In genomic region chr1:36314959-36315775, GRCm38 (mm10) we compare ENCODE assay signal across 14 mouse cellular contexts. TPM values are rescaled to one million over a fixed set of nuclear protein-coding genes. Genes with fewer than 3 reads are reported as not detected.
DNase-seq lines count a peak whose midpoint lies in the region; ATAC-seq lines count a peak whose summit lies in the region.
"Had no signal": no experiment of that assay in that cellular context is flagged by ENCODE, and none has a peak within 500 bp of the region (broad histone marks: within the 10 kb centered on the region; RNA-seq: fewer than 3 reads in every experiment).

No protein-coding gene starts in this region.

- no peaks in the 10 kb centered on the region for H3K9me3 ChIP-seq in forebrain, embryonic 12.5 days
- no peaks in the 10 kb centered on the region for H3K9me3 ChIP-seq in forebrain, embryonic 14.5 days (replicated peaks; ENCODE audit: control insufficient read depth, low read length)
- H3K9me3 ChIP-seq in liver, embryonic 11.5 days (ENCODE audit: control insufficient read depth, low read length) = no peaks in the 10 kb centered on the region
- H3K9me3 ChIP-seq: hindbrain, embryonic 13.5 days had no signal

- no peak overlapping the region for H3K27ac ChIP-seq in forebrain, embryonic 12.5 days
- no peak overlapping the region for H3K27ac ChIP-seq in forebrain, embryonic 14.5 days (ENCODE audit: low read depth, low read length)
- H3K27ac ChIP-seq in liver, embryonic 11.5 days (ENCODE audit: low read depth, low read length) = no peak overlapping the region
- H3K27ac ChIP-seq: hindbrain, embryonic 13.5 days had no signal

- WGBS in forebrain, embryonic 12.5 days = 89% methylated on average over 11 of the region's 11 CpGs
- 88% methylated on average over 11 of the region's 11 CpGs for WGBS in forebrain, embryonic 14.5 days
- WGBS in liver, embryonic 11.5 days = 80% methylated on average over 11 of the region's 11 CpGs

- DNase-seq in forebrain, embryonic 14.5 days (ENCODE audit: low spot score) = no peak
- DNase-seq in A20 (ENCODE audit: low read depth, low spot score) (peak; percentile 94), MN1 (ENCODE audit: low spot score) (peak; percentile 51)
- no peak for DNase-seq in liver, embryonic 11.5 days (ENCODE audit: low spot score)
- DNase-seq in layer of hippocampus, postnatal 25 days (ENCODE audit: extremely low spot score in 1 of 2, low spot score in 1 of 2) = no peak
- DNase-seq in spleen, adult 12 weeks (ENCODE audit: low spot score) = no peak
- DNase-seq in urinary bladder, postnatal 14 days (ENCODE audit: low spot score) = no peak
- DNase-seq: cerebellum, adult 2 months; heart, adult 11 months; lung, postnatal 10 days had no signal

- H3K27me3 ChIP-seq in forebrain, embryonic 12.5 days = peaks cover 9% of the 10 kb centered on the region; the same call in 1 of the 2 replicates
- H3K27me3 ChIP-seq in forebrain, embryonic 14.5 days (replicated peaks; ENCODE audit: control insufficient read depth, insufficient read depth, low read length) = no peaks in the 10 kb centered on the region
- no peaks in the 10 kb centered on the region for H3K27me3 ChIP-seq in liver, embryonic 11.5 days (replicated peaks; ENCODE audit: control insufficient read depth, insufficient read depth, low read length)

- H3K36me3 ChIP-seq in forebrain, embryonic 12.5 days (replicated peaks) = peaks cover under 1% of the 10 kb centered on the region; the same call in 1 of the 2 replicates
- no peaks in the 10 kb centered on the region for H3K36me3 ChIP-seq in forebrain, embryonic 14.5 days (ENCODE audit: control insufficient read depth, insufficient read depth, low read length)
- no peaks in the 10 kb centered on the region; the same call in 1 of the 2 replicates for H3K36me3 ChIP-seq in liver, embryonic 11.5 days (ENCODE audit: control insufficient read depth, insufficient read depth, low read length)

- H3K4me3 ChIP-seq in forebrain, embryonic 12.5 days (replicated peaks) = no peak overlapping the region
- H3K4me3 ChIP-seq in forebrain, embryonic 14.5 days (ENCODE audit: low read depth, low read length) = no peak overlapping the region
- H3K4me3 ChIP-seq in liver, embryonic 11.5 days (ENCODE audit: low read depth, low read length) = no peak overlapping the region
- H3K4me3 ChIP-seq: hindbrain, embryonic 13.5 days; myocyte had no signal

- no peak overlapping the region for H3K4me2 ChIP-seq in forebrain, embryonic 12.5 days
- H3K4me2 ChIP-seq in forebrain, embryonic 14.5 days (ENCODE audit: low read length) = no peak overlapping the region
- H3K4me2 ChIP-seq in liver, embryonic 11.5 days = no peak overlapping the region
- H3K4me2 ChIP-seq: hindbrain, embryonic 13.5 days had no signal

- H3K4me1 ChIP-seq in forebrain, embryonic 12.5 days = no peaks in the 10 kb centered on the region
- H3K4me1 ChIP-seq in forebrain, embryonic 14.5 days (ENCODE audit: control insufficient read depth, insufficient read depth, low read length) = no peaks in the 10 kb centered on the region
- H3K4me1 ChIP-seq in liver, embryonic 11.5 days (replicated peaks; ENCODE audit: control insufficient read depth, insufficient read depth, low read length) = no peaks in the 10 kb centered on the region

- peak; percentile 39; the same call in 1 of the 2 replicates for ATAC-seq in forebrain, embryonic 12.5 days (ENCODE audit: low FRiP score)
- ATAC-seq in forebrain, embryonic 14.5 days = no peak
- peak; percentile 55 for ATAC-seq in liver, embryonic 11.5 days (replicated peaks; ENCODE audit: low FRiP score)

- H3K9ac ChIP-seq in forebrain, embryonic 12.5 days = no peak overlapping the region
- H3K9ac ChIP-seq in forebrain, embryonic 14.5 days (ENCODE audit: low read length) = no peak overlapping the region
- no peak overlapping the region for H3K9ac ChIP-seq in liver, embryonic 11.5 days (ENCODE audit: low read depth, low read length)
- H3K9ac ChIP-seq: hindbrain, embryonic 13.5 days had no signal

RNA-seq across cellular contexts. Expression of gene Arid5a, which starts 7.6 kb away (rescaled TPM):
- 2.0 and 2.1 TPM in 2 replicates for polyA plus RNA-seq in forebrain, embryonic 12.5 days (2016; fragmentation: Nextera tagmentation; extraction: Ambion mirVana)
- 1.8 and 2.0 TPM in 2 replicates for polyA plus RNA-seq in forebrain, embryonic 14.5 days (2014; fragmentation: Nextera tagmentation; extraction: Ambion mirVana)
- polyA plus RNA-seq in liver, embryonic 11.5 days (2014; fragmentation: Nextera tagmentation; extraction: Ambion mirVana) = 2.4 and 3.9 TPM in 2 replicates
- 10 to 100 TPM; 11.5 to 16.6 TPM for total RNA-seq in layer of hippocampus, postnatal 25 days (2021)

RNA-seq across cellular contexts. Expression of gene Neurl3, which starts 40.7 kb away (rescaled TPM):
- polyA plus RNA-seq in forebrain, embryonic 12.5 days (2016; fragmentation: Nextera tagmentation; extraction: Ambion mirVana) = 0.34 and 0.45 TPM in 2 replicates
- polyA plus RNA-seq in forebrain, embryonic 14.5 days (2014; fragmentation: Nextera tagmentation; extraction: Ambion mirVana) = 0.32 and 0.51 TPM in 2 replicates
- 4.5 and 4.6 TPM in 2 replicates for polyA plus RNA-seq in liver, embryonic 11.5 days (2014; fragmentation: Nextera tagmentation; extraction: Ambion mirVana)
- total RNA-seq in layer of hippocampus, postnatal 25 days (2021) = under 1 TPM; 0.42 to 0.68 TPM

RNA-seq across cellular contexts. Expression of gene Kansl3, which starts 53.8 kb away (rescaled TPM):
- 47.2 and 48.0 TPM in 2 replicates for polyA plus RNA-seq in forebrain, embryonic 12.5 days (2016; fragmentation: Nextera tagmentation; extraction: Ambion mirVana)
- polyA plus RNA-seq in forebrain, embryonic 14.5 days (2014; fragmentation: Nextera tagmentation; extraction: Ambion mirVana) = 18.3 and 26.7 TPM in 2 replicates
- polyA plus RNA-seq in liver, embryonic 11.5 days (2014; fragmentation: Nextera tagmentation; extraction: Ambion mirVana) = 27.9 and 29.2 TPM in 2 replicates
- 10 to 100 TPM; 58.2 to 62.6 TPM for total RNA-seq in layer of hippocampus, postnatal 25 days (2021)

RNA-seq across cellular contexts. Expression of gene Fer1l5, which starts 56.9 kb away (rescaled TPM):
- 2.0 and 2.5 TPM in 2 replicates for polyA plus RNA-seq in forebrain, embryonic 12.5 days (2016; fragmentation: Nextera tagmentation; extraction: Ambion mirVana)
- polyA plus RNA-seq in forebrain, embryonic 14.5 days (2014; fragmentation: Nextera tagmentation; extraction: Ambion mirVana) = 0.98 and 1.0 TPM in 2 replicates
- polyA plus RNA-seq in liver, embryonic 11.5 days (2014; fragmentation: Nextera tagmentation; extraction: Ambion mirVana) = 0.51 and 0.71 TPM in 2 replicates
- total RNA-seq in layer of hippocampus, postnatal 25 days (2021) = not detected
- total RNA-seq: left cerebral cortex, postnatal 25 days had no signal
- polyA plus RNA-seq: cerebellum, adult 2 months had no signal

Comparison
In these comparisons a context has a peak if more than half of its experiments do, and no peak if none do; other contexts are left out.
1. DNase-seq: peak in A20 (single experiment) and MN1 (single experiment); none in forebrain, embryonic 14.5 days (single experiment), liver, embryonic 11.5 days (single experiment), layer of hippocampus, postnatal 25 days (0 of 2), spleen, adult 12 weeks (single experiment) and urinary bladder, postnatal 14 days (single experiment).